Mouse (Mus musculus): ENCODE measurements around the gene Ppy. TPM values are rescaled to one million over a fixed set of nuclear protein-coding genes. Genes with fewer than 3 reads are reported as not detected.
A peak's percentile ranks its signal among the peaks of the same experiment; 100 is the strongest.

Ppy gene
- polyA plus RNA-seq, 1 experiment from 2014 or later, result not detected

GRCm38 (mm10) chr11:102053847-102054246, 47.3 kb downstream of the Ppy start:
- no peak overlapping the region for H3K27ac ChIP-seq
- H3K4me2 ChIP-seq (replicated peaks), result no peak overlapping the region
- H3K9me3 ChIP-seq, result no peaks in the 10 kb centered on the region
- no peak overlapping the region for H3K4me3 ChIP-seq (replicated peaks)
- ATAC-seq, result no peak; the same call in 1 of the 2 replicates
- peaks cover 10% of the 10 kb centered on the region for H3K36me3 ChIP-seq
- H3K9ac ChIP-seq (replicated peaks), result no peak overlapping the region
- WGBS, result 25% methylated on average over 9 of the region's 9 CpGs
- H3K27me3 ChIP-seq, result no peaks in the 10 kb centered on the region
- H3K4me1 ChIP-seq (replicated peaks), result peaks cover 4% of the 10 kb centered on the region; the same call in 1 of the 2 replicates

GRCm38 (mm10) chr11:102053183-102053582, 47.9 kb downstream of the Ppy start:
- H3K4me1 ChIP-seq (replicated peaks), result peaks cover 4% of the 10 kb centered on the region; the same call in 1 of the 2 replicates
- no peak overlapping the region for H3K27ac ChIP-seq
- no peak overlapping the region for H3K9ac ChIP-seq (replicated peaks)
- ATAC-seq, result no peak
- no peak overlapping the region for H3K4me3 ChIP-seq (replicated peaks)
- H3K4me2 ChIP-seq (replicated peaks), result no peak overlapping the region
- no peaks in the 10 kb centered on the region for H3K27me3 ChIP-seq
- no peaks in the 10 kb centered on the region for H3K9me3 ChIP-seq
- WGBS, result 85% methylated on average over 7 of the region's 7 CpGs
- peaks cover 3% of the 10 kb centered on the region for H3K36me3 ChIP-seq

GRCm38 (mm10) chr11:102052697-102053096, 48.4 kb downstream of the Ppy start:
- Histone ChIP-seq H3K4me2 (replicated peaks) (no peak overlapping the region), H3K36me3 (no peaks in the 10 kb centered on the region), H3K4me1 (replicated peaks) (peaks cover 4% of the 10 kb centered on the region; the same call in 1 of the 2 replicates), H3K27me3 (no peaks in the 10 kb centered on the region), H3K9me3 (no peaks in the 10 kb centered on the region), H3K4me3 (replicated peaks) (no peak overlapping the region), H3K9ac (replicated peaks) (0 out of 2 replicates have a peak overlapping the region, but pooled peaks have one; percentile 14), H3K27ac (no peak overlapping the region)
- ATAC-seq, result no peak
- WGBS, result 83% methylated on average over 12 of the region's 12 CpGs

GRCm38 (mm10) chr11:102051954-102052353, 49.2 kb downstream of the Ppy start:
- Histone ChIP-seq H3K4me1 (replicated peaks) (peaks cover 4% of the 10 kb centered on the region; the same call in 1 of the 2 replicates), H3K4me2 (replicated peaks) (no peak overlapping the region), H3K36me3 (no peaks in the 10 kb centered on the region), H3K4me3 (replicated peaks) (no peak overlapping the region), H3K27me3 (no peaks in the 10 kb centered on the region), H3K27ac (no peak overlapping the region), H3K9ac (replicated peaks) (0 out of 2 replicates have a peak overlapping the region, but pooled peaks have one; percentile 14), H3K9me3 (no peaks in the 10 kb centered on the region)
- WGBS, result 40% methylated on average over 4 of the region's 4 CpGs
- ATAC-seq, result no peak

- no peak overlapping the region for H3K4me2 ChIP-seq (replicated peaks)
- H3K4me1 ChIP-seq (replicated peaks), result peaks cover 4% of the 10 kb centered on the region; the same call in 1 of the 2 replicates
- no peaks in the 10 kb centered on the region for H3K36me3 ChIP-seq
- no peak overlapping the region for H3K27ac ChIP-seq
- H3K4me3 ChIP-seq (replicated peaks), result no peak overlapping the region
- no peaks in the 10 kb centered on the region for H3K9me3 ChIP-seq
- ATAC-seq, result no peak
- H3K27me3 ChIP-seq, result no peaks in the 10 kb centered on the region
- 73% methylated on average over 4 of the region's 4 CpGs for WGBS
- H3K9ac ChIP-seq (replicated peaks), result no peak overlapping the region
These were observed 49.6 kb downstream of the Ppy start for GRCm38 (mm10) chr11:102051541-102051940.

Other genes with a start within 250 kb of the Ppy start
- 0.12 and 0.13 TPM in 2 replicates for gene Meox1, start 206.9 kb downstream of the Ppy start, polyA plus RNA-seq (2015; fragmentation: Nextera tagmentation; extraction: Ambion mirVana)
- 0.07 and 0.24 TPM in 2 replicates for gene Sost, start 134.3 kb downstream of the Ppy start, polyA plus RNA-seq (2015; fragmentation: Nextera tagmentation; extraction: Ambion mirVana)
- gene Cfap97d1, start 117.0 kb downstream of the Ppy start, polyA plus RNA-seq (2015; fragmentation: Nextera tagmentation; extraction: Ambion mirVana), result not detected in 2 replicates
- gene Dusp3, start 114.3 kb downstream of the Ppy start, polyA plus RNA-seq (2015; fragmentation: Nextera tagmentation; extraction: Ambion mirVana), result 11.3 and 11.8 TPM in 2 replicates
- gene Mpp3, start 72.9 kb downstream of the Ppy start, polyA plus RNA-seq (2015; fragmentation: Nextera tagmentation; extraction: Ambion mirVana), result 45.3 and 46.4 TPM in 2 replicates
- gene Cd300lg, start 59.8 kb downstream of the Ppy start, polyA plus RNA-seq (2015; fragmentation: Nextera tagmentation; extraction: Ambion mirVana), result 0.32 and 0.40 TPM in 2 replicates
- 24.5 and 26.7 TPM in 2 replicates for gene Mpp2, start 12.8 kb downstream of the Ppy start, polyA plus RNA-seq (2015; fragmentation: Nextera tagmentation; extraction: Ambion mirVana)
- gene Pyy, start 6.5 kb upstream of the Ppy start, polyA plus RNA-seq (2015; fragmentation: Nextera tagmentation; extraction: Ambion mirVana), result not detected in 2 replicates
- 0.09 TPM in 1 of 2 replicates, not detected in the other for gene Nags, start 44.2 kb upstream of the Ppy start, polyA plus RNA-seq (2015; fragmentation: Nextera tagmentation; extraction: Ambion mirVana)
- gene Tmem101, start 55.1 kb upstream of the Ppy start, polyA plus RNA-seq (2015; fragmentation: Nextera tagmentation; extraction: Ambion mirVana), result 40.5 and 42.5 TPM in 2 replicates
- 141 and 156 TPM in 2 replicates for gene Lsm12, start 84.0 kb upstream of the Ppy start, polyA plus RNA-seq (2015; fragmentation: Nextera tagmentation; extraction: Ambion mirVana)
- gene G6pc3, start 88.3 kb upstream of the Ppy start, polyA plus RNA-seq (2015; fragmentation: Nextera tagmentation; extraction: Ambion mirVana), result 31.4 and 32.9 TPM in 2 replicates
- gene Hdac5, start 128.8 kb upstream of the Ppy start, polyA plus RNA-seq (2015; fragmentation: Nextera tagmentation; extraction: Ambion mirVana), result 80.5 and 106 TPM in 2 replicates
- 4.6 and 5.6 TPM in 2 replicates for gene BC030867, start 147.6 kb upstream of the Ppy start, polyA plus RNA-seq (2015; fragmentation: Nextera tagmentation; extraction: Ambion mirVana)
- gene Asb16, start 167.4 kb upstream of the Ppy start, polyA plus RNA-seq (2015; fragmentation: Nextera tagmentation; extraction: Ambion mirVana), result not detected in 2 replicates
- gene Tmub2, start 183.6 kb upstream of the Ppy start, polyA plus RNA-seq (2015; fragmentation: Nextera tagmentation; extraction: Ambion mirVana), result 79.0 and 83.4 TPM in 2 replicates
- 28.4 and 30.1 TPM in 2 replicates for gene Atxn7l3, start 195.3 kb upstream of the Ppy start, polyA plus RNA-seq (2015; fragmentation: Nextera tagmentation; extraction: Ambion mirVana)
- gene Ubtf, start 218.4 kb upstream of the Ppy start, polyA plus RNA-seq (2015; fragmentation: Nextera tagmentation; extraction: Ambion mirVana), result 85.2 and 90.3 TPM in 2 replicates

All from midbrain, embryonic 13.5 days (tissue).